Mouse (Mus musculus) urinary bladder, postnatal 25 days (tissue): ENCODE results near the gene Kif26b.

Source experiments
- DNase-seq: peaks from one replicate; pipeline ENCODE4 v3.0.0; 2022; ENCODE audit warnings: low spot score

Kif26b gene

DNA sequence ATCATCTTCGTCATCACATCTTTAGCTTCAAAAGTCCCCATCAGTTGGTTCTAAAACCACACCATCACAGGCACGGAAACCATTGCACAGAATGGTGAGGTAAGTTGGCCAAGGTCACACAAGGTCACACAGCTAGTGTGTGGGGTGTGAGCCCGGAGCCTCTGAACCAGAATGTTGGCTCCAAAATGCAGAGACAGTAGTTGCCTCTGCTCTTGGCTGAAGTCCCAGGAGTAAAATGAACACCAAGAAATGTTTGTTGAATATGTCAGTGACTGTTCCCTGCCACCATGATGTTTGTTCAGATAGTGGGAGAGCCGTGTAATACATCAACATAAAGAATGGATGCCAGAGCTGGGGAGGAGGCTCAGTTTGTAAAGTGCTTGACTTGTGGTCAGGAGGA, 193.9 kb downstream of the Kif26b start:
- DNase-seq: no peak

DNA sequence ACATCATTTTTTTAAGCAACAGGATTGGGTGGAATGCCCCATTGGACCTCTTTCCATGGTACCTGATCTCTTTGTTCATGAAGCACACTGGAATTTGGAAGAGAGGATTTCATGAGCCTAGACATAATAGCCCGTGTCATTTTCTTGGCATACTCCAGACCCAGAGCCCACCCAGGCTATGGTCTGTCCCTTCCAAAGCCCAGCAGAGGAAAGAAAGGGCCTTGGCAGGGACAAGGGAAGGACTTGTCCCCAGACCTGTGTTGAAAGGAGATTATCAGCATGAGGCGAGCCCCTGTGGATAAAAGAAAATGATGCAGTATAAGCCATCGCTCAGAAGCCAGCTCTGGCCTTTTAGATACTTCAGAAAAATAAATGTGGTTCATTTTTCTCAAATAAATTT, 196.6 kb downstream of the Kif26b start:
- no peak for DNase-seq

DNA sequence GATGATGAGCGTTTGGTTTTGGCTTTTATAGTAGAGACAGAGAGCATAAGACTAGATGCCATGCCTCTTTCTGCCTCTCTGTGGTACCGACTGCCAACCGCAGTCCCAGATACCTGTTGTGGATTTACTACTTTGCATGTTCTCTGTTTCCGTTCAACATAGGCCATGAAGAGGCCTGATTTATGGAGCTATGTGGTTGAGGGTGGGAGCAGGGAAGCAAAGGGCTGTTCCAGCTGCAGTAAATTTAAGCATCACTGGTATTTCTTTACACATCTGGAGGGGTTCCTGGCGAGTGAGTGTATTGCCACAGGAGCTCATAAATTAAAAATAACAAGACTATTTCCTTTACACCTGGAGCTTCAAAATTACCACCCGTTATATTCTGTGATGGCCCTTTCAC, 199.3 kb downstream of the Kif26b start:
- no peak for DNase-seq

DNA sequence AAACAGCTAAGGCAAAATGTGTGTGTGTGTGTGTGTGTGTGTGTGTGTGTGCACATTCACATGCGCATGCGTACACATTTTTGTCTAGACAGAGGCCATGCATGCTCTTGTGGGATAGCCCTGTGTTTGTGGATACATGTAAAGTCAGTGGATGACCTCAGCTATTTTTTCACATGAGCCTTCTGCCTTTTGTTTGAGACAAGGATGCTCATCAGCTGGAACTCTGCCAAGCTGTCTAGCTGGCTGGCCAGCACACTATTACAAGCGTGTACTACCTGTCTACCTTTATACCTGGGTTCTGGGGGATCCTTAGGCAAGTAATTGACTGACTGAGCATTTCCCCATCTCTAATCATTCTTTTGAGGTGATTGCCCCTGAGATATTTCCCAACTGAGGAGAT, 201.3 kb downstream of the Kif26b start:
- no peak for DNase-seq

DNA sequence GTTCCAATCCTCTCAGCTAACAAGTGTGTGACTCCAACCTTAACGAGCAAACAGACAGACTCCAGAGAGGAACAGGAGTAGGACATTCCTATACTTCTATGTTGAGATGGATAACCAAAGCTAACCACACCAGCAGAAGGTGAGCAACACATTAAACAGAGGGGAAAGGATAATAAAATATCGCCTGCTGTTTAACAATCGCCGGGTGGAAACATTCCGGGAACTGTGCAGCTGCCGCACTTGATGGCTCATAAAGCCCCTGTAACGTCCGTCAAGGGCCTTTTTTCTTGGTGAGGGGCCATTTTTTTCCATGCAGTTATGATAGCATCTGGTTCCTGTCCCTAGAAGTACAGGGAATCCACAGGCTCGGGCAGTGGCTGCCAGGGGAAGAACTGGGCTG, 204.1 kb downstream of the Kif26b start:
- DNase-seq: no peak

DNA sequence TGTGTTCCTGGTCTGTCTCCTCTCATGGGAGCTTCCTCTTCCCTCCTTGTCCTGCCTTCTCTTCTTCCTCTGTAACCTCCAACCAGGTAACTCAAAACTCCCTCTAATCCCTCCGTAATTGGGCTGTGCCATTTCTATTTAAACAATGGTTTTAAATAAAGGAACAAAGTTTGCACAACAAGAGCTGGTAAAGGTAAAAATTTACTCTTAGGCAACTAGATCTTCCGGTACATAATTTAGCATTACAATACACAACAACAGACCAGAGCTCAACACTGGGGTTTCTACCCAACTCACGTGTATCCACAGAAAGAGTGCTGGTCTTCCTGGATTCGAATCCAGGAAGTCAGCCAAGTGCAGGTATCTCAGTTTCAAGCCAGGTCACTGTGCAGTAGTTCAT, 205.7 kb downstream of the Kif26b start:
- DNase-seq: no peak

DNA sequence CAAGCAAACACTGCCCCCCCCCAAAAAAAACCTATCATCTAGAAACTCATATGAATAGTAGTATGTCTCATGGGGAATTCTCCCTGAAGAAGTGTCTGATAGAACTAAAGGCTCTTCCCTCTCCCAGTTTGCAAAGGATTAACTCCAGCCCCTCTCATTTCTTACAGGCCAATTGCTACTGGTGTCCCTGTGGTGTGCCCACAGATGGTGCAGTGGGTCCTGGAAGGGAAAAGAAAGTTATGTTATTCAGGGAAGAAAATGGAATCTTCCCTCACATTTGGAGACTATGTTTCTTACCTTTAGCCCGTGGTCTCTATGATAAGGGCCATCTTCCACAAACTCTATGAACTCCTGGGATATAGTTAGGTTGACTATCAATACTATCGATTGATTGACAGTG, 208.0 kb downstream of the Kif26b start:
- DNase-seq: no peak

DNA sequence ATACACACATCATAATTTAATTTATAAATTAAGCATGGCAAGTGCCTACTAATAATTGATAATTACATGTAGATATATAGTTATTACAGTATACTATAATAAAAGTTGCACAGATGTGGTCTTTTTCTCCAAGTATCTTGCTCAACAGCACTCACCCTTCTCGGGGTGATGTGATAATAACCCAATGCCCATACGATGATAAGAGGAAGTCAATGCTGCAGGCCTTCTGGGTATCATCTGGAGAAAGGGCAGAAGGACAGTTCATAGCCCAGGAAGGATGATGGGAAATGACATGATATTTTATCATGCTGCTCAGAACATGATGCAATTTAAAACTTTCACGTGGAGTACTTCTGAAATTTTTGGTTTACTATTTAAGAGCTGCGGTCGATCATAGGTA, 214.9 kb downstream of the Kif26b start:
- no peak for DNase-seq

DNA sequence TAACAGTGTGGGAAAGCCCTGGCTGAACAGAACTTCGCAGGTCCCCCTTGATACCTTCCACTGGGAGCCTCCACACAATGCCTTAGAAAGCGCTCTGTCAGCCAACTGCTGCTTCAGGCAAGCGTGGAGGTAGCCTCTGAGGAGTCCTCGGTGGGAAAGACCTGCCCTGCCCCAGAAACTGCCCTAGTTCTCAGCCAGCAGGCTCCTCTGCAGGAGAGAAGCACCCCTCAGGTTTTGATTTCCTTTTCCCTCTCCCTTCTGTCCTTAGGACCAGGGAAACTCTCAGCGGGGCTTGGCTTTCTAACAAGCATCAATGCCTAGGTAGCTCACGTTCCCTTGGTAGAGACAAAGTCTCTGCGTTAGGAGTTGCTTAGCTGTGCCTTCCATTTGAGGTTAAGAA, 215.6 kb downstream of the Kif26b start:
- DNase-seq: no peak

DNA sequence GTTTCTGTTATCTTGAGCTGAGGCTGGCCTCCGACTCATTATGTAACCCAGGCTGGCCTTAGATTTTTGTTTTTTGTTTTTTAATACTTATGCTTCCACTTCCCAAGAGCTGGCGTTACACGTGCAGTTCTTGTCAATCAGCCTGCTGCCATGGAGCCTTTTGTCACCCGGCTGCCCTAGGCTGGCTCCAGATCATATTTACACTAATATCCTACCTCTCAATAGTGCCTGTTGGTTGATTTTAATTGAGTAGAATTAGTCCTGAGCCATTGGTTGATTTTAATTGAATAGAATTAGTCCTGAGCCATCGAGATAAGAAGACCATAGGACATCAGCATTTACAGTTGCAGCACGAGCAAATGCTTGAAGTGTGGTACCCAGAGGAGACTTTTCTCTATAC, 216.0 kb downstream of the Kif26b start:
- DNase-seq: no peak

DNA sequence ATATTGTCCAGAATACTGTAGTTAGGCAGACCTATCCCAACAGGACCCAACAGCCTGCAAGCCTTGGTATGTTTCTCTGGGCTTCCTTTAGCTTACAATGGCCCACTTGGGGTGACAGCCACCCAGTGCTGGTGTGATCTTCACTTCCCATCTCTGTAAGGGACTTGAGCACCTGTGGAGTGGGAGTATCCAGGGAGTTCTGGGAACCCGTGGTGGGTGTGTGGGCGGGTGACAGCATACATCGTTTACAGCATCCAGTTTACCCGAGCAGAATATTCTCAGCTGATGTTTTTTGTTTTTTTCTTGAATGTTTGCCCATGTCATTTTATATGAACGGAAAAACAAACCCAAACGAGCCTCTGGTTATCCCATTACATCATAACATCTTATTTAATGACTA, 216.5 kb downstream of the Kif26b start:
- DNase-seq: no peak

DNA sequence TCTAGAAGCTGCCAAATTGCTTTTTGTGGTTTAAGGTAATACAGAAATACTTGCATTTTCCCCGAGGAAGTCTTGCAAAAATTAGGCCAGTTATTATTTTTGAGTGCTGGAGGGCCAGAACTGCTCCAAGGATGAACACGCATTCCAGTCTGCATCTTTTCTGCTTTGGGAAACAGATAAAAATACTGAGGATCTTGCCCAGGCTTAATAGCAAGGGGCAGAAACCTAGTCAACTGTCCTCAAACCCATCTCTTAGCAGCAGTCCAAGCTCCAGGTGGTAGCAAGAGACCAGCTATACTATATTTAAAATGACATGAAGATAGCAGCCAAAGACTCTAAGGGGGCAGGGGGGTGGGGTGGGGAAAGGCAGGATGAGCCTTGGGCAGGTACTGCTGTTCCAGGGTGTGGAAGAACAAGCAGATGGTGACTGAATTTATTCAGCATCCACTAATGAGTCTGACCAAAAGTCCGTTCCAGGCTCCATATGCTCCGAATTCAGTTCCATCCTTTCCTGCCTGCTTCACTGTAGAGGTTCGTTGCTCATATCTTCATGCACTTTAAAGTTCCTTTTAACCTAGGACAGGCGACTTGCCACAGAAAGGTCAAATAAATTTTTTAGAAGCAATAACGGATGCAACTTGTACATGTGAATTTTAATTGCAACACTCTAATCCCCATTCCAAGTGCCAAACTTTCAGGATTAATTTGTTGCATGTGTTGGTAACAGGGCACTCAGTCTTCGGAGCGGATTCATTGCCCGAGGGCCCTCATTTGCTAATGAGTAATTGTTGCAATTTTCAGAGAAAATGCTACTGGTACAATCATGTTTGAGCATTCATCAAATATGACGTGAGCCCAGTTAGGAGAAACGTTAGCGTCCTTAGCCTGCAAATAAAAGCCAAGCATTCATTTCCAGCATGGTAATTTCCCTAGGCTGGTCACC, 218.6 kb downstream of the Kif26b start:
- no peak for DNase-seq

DNA sequence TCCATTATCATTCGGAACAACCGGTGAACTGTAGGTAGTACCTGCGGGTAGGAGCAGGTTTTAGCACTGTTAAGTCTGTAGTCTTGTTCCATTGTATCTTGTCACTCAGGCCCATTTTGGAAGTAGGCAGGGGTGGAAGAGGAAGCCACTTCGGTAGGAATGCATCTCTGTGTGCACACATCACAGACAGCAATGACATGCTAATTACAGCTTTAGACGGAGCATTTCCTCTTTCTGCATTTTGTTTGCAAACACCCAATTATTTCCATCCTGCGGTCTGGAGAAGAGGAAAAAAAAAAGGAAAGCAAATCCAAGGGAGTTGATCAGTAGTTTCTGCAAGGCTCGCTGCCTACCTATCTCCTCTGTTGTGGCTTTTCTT, 219.3 kb downstream of the Kif26b start:
- no peak for DNase-seq

DNA sequence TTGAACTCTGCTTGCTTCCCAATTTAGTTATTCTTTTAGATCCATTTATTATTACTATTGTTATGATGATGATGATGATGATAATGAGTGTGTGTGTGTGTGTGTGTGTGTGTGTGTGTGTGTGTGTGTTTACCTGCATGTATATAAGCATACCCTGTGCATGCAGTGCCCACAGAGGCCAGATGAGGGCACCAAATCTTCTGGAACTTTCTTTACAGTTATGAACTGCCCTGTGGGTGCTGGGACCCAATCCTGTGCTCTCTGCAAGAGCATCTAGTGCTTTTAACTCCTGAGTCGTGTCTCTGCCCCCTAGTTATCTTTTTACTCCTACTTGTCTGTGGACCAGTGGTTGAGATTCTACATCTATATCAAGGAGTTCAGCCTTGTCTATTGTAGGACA, 219.7 kb downstream of the Kif26b start:
- DNase-seq: no peak

DNA sequence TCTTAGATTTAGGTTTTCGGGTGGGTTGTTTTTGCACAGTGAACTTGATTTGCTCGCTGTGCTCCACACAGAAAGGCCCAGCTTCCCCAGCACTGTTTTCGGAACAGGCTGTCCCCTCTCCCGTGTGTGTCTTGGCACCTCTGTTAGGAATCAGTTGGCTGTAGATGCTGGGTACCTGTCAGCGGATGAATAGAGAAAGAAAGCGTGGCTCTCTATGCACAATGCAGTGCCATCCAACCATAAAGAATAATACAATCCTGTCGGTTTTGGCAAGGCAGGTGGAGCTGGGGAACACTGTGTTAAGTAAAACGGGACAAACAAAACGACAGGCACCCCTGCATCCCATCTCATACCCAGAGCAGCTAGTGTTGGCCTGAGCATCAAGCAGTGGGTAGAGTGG, 220.9 kb downstream of the Kif26b start:
- DNase-seq: no peak

DNA sequence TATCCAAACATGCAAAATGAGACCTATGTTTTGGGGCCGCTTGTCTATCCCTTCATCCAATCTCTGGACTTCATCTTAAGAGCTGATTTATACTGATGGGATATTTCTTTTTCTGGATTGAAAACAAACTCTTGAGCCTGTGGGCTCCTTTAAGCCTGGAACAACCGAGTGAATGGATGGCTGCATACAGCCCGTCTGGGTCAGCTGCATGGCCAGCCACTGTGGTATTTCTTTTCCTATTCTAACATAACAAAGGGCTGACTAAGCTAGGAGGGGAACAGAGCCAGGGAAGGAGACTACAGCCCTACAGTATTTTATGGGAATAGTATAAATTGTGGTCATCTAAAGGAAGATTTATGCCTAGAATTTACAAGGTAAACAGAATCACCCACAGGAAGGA, 229.5 kb downstream of the Kif26b start:
- no peak for DNase-seq

DNA sequence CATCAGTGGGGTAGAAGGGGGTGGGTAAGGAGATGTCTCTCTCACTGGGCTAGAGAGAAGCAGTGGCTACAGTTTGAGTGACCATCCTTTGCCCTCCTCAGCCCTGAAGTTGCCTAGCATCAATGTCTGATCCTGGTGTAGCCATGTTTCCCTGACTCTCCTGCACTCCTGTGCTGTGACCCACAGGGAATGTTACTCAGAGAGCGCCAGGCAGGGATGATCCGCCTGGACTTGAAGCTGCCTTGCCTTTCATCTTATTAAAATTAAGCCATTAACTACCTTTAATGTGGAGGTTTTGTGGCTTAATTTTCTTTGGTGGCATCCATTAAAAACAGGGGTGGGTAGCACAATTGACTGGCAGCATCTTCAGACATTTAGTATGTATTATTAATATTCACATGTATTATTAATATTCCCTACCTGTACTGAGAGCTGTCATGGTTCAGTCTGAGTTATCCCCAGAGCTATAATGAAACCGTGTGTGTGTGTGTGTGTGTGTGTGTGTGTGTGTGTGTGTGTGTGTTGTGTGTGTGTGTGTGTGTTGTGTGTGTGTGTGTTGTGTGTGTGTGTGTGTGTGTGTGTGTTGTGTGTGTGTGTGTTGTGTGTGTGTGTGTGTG, 233.3 kb downstream of the Kif26b start:
- no peak for DNase-seq

DNA sequence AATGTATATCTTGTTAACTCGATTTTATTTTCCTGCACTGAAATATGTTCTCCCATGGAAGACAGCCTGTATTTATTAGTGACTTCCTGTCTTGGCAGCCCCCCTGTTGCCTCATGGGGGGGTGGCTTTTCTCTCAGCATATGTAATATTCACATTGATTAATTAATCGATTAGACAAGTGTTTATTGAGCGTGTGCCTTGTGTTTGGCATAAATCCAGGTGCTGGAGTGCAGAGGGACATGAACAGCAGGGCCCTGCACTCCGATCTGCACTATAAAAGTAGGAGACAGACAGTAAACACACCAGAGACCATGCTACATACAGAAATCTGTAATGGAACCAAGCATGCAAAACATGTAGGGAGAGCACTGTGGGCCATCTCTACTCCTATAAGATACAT, 236.0 kb downstream of the Kif26b start:
- no peak for DNase-seq

DNA sequence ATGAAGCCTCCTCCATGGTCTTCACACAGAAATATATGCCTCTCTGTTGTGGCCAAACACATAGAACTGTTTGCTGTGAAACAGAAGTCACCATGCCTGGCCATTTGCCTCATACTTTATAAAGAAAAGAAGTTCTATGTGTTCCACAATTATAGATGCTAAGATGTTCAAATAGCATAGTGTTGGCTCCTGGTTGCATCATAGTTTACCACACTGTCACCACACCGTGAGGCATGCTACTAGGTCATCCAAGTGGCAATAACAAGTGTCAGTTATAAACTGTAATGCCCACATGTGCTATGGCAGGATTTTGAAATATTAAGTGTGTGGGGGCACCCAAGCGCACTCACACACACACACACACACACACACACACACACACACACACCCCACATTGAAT, 236.7 kb downstream of the Kif26b start:
- no peak for DNase-seq

DNA sequence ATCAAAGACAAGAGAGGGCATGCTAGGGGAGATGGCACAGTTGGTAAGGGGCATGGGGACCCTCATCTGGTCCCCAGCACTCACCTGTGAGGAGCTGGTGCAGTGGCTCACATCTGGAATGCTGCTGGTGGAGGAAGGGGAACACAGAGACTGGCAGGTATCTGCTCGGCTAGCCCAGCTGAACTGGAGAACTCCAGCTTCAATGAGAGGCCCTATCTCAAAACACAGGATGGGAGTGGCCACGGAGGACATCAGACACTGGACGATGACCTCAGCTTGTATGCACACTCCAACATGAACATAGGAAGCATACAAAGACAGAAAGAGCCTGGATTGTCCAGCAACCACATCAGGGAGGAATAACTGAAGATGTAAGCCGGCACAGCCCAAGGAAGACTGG, 240.1 kb downstream of the Kif26b start:
- no peak for DNase-seq

DNA sequence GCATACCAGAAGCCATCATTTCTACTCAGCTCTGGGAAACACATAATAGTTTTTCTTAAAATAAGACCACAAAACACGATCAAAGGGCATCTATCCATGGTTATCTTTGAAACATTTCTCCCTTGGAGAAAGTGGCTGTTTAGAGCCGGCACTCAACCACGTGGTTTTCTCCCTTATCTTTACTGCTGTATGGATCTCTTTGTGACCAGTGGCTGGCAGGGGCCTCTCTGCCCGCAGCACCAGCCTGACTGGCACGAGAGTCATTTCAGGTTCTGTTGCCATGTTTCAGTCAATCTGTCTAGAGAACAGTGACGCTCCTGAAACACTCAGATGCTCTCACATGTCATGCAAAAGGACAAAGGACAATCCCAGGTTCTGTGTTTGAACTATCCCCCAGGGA, 241.1 kb downstream of the Kif26b start:
- no peak for DNase-seq

DNA sequence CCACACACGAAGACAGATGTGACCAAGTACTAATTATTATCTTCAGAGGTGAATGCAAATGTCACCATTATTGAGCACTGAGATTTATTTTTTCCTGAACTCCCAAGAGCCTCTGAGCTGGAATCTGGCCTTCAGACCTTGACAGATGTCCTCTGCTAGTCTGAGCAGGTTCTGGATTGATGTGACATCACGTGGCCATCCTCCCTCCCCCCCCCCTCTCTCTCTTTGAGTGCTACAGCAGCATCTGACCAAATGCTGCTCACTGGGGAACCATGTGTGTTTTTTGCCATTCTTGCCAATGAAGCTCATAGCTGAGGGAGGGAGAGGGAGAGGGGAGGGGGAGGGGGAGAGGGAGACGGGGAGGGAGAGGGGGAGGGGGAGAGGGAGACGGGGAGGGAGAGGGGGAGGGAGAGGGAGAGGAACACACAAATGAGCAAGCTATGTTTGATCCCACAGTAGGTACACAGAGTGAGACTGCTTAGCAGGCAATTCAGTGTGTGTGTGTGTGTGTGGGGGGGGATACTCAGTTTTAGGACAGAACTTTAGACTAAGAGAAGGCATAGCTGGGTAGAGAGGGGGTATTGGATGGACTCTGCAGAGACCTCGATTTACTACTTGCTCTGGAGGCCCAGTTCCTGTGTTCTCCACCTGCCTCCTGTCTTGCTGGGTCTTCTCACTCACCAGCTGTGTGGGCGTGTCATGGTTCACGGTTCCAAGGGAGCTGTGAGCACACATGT, 241.9 kb downstream of the Kif26b start:
- no peak for DNase-seq

DNA sequence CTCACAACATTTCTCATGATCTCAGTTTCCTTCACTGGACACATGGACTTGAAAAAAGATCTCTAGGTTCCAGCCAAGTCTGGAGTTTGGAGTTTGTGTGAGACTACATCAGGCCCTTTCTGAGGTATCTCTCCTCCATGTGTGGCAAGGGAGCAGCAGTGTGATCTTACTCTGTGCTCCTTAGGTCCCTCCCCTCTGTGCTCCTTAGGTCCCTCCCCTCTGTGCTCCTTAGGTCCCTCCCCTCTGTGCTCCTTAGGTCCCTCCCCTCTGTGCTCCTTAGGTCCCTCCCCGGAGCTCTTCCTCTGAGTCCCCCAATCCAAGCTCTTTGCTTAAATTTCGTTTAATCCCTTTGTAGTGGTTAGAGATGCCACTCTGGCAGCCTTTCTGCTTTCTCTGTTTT, 250.8 kb downstream of the Kif26b start:
- DNase-seq: no peak
